Mouse (Mus musculus) megakaryocyte-erythroid progenitor cell, adult 5-6 weeks (primary cell): Measurements from ENCODE around the gene Nop14. TPM values are rescaled to one million over a fixed set of nuclear protein-coding genes. Genes with fewer than 3 reads are reported as not detected.
A peak's percentile ranks its signal among the peaks of the same experiment; 100 is the strongest.
"Not testable (repeated sequence)": the region's sequence is repeated elsewhere in the genome, so short reads cannot be mapped to it uniquely, and the experiment has no call there.

Source experiments
- ATAC-seq: replicated peaks from 2 replicates; pipeline ENCODE4 v1.8.0; 2016; ENCODE audit warnings: mild to moderate bottlenecking, inconsistent platforms; ENCODE audit not compliant: severe bottlenecking, poor library complexity, low FRiP score, low TSS enrichment
- total RNA-seq, 2 experiments: library from RNA; stranded (forward) in 1 of 2; stranded (reverse) in 1 of 2; fragments of 200-1000, 215-1000 nt in 1 of 2; fragments of >200 nt in 1 of 2; fragmentation: Nextera tagmentation in 1 of 2; gene quantifications; 2 replicates each; pipeline ENCODE4 v1.2.3; 2014 to 2017

The Nop14 gene
- total RNA-seq, 2 experiments from 2014 or later: 61.6 to 79.6 TPM

GRCm38 (mm10) chr5:34634746-34635400 lies 25.1 kb downstream of the Nop14 start:
- ATAC-seq: no peak

- no peak for ATAC-seq
These were observed 26.3 kb downstream of the Nop14 start for GRCm38 (mm10) chr5:34633641-34634040.

GRCm38 (mm10) chr5:34632996-34633395 lies 27.0 kb downstream of the Nop14 start:
- no peak; the same call in 1 of the 2 replicates for ATAC-seq

- ATAC-seq: no peak
These were observed 50.0 kb downstream of the Nop14 start for GRCm38 (mm10) chr5:34609966-34610365.

- no peak for ATAC-seq
These were observed 51.7 kb downstream of the Nop14 start for GRCm38 (mm10) chr5:34608226-34608625.

GRCm38 (mm10) chr5:34607100-34607880 lies 52.7 kb downstream of the Nop14 start:
- ATAC-seq: no peak

GRCm38 (mm10) chr5:34604576-34604975 lies 55.4 kb downstream of the Nop14 start:
- peak; percentile 74 for ATAC-seq

GRCm38 (mm10) chr5:34593202-34593727 lies 66.7 kb downstream of the Nop14 start:
- ATAC-seq: no peak

GRCm38 (mm10) chr5:34592666-34593065 lies 67.3 kb downstream of the Nop14 start:
- no peak for ATAC-seq

GRCm38 (mm10) chr5:34592224-34592623 lies 67.7 kb downstream of the Nop14 start:
- ATAC-seq: not testable (repeated sequence)

GRCm38 (mm10) chr5:34591388-34592004 lies 68.5 kb downstream of the Nop14 start:
- no peak for ATAC-seq

GRCm38 (mm10) chr5:34590702-34591101 lies 69.2 kb downstream of the Nop14 start:
- no peak for ATAC-seq

GRCm38 (mm10) chr5:34590059-34590458 lies 69.9 kb downstream of the Nop14 start:
- ATAC-seq: no peak

Other genes starting within 250 kb of the Nop14 start
- 4.8 and 14.9 TPM in 2 replicates for gene Tnip2, start 146.2 kb downstream of the Nop14 start, total RNA-seq (2014; fragmentation: Nextera tagmentation)
- gene Tnip2, start 146.2 kb downstream of the Nop14 start, total RNA-seq (2017): 5.0 and 13.8 TPM in 2 replicates
- 10.2 and 13.1 TPM in 2 replicates for gene Sh3bp2, start 134.3 kb downstream of the Nop14 start, total RNA-seq (2014; fragmentation: Nextera tagmentation)
- 3.3 and 4.2 TPM in 2 replicates for gene Sh3bp2, start 134.3 kb downstream of the Nop14 start, total RNA-seq (2017)
- 188 and 260 TPM in 2 replicates for gene Add1, start 86.5 kb downstream of the Nop14 start, total RNA-seq (2014; fragmentation: Nextera tagmentation)
- 170 and 288 TPM in 2 replicates for gene Add1, start 86.5 kb downstream of the Nop14 start, total RNA-seq (2017)
- 92.8 and 130 TPM in 2 replicates for gene Mfsd10, start 22.9 kb downstream of the Nop14 start, total RNA-seq (2014; fragmentation: Nextera tagmentation)
- gene Mfsd10, start 22.9 kb downstream of the Nop14 start, total RNA-seq (2017): 43.7 and 60.1 TPM in 2 replicates
- 0.74 and 5.0 TPM in 2 replicates for gene Grk4, start 231 bp upstream of the Nop14 start, total RNA-seq (2014; fragmentation: Nextera tagmentation)
- gene Grk4, start 231 bp upstream of the Nop14 start, total RNA-seq (2017): 0.65 and 0.99 TPM in 2 replicates
- 29.6 and 57.8 TPM in 2 replicates for gene Htt, start 101.6 kb upstream of the Nop14 start, total RNA-seq (2014; fragmentation: Nextera tagmentation)
- 20.2 and 22.9 TPM in 2 replicates for gene Htt, start 101.6 kb upstream of the Nop14 start, total RNA-seq (2017)
- 2.9 and 4.5 TPM in 2 replicates for gene Msantd1, start 247.9 kb upstream of the Nop14 start, total RNA-seq (2014; fragmentation: Nextera tagmentation)
- gene Msantd1, start 247.9 kb upstream of the Nop14 start, total RNA-seq (2017): 0.38 TPM in 1 of 2 replicates, not detected in the other